Mouse (Mus musculus): ENCODE measurements at regions not wholly inside any gene's neighbourhood (a gene's known extent, or its start where the extent isn't known, plus 50 kb on each side); places are given as distances from the start of the nearest gene placed in this dataset.

DNA sequence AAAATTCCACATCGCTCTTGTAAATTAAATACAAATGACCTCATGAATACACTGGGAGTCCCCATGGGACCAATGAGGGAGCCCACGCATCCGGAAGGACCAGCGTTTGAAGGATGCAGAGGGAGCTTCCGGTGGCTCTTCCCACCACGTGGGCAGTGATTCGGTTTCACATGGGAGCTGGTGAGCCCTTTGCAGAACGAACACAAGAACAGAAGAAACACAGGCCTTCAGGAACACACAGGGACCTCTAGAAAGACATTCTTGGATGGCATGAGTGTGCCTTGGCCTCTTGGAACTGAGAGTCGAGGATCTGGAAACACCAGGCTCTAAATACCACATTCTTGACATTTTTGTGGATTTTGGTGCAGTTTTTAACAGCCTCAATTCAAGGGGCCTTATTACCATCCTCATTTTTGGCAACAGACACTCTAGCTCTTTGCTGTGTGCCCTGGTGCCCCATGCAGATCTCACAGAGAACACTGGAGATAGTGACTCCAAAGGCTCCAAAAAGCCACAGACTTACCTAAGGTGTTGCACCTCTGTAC is 204.1 kb downstream of the Sox9 start:
- TF ChIP-seq CTCF (IDR thresholded peaks at IDR 0.05; ENCODE audit: borderline replicate concordance, extremely low read depth, insufficient read depth, insufficient read length) (no peak), POLR2A (IDR thresholded peaks at IDR 0.05; ENCODE audit: borderline replicate concordance, extremely low read depth, insufficient read depth, insufficient read length, poor library complexity, severe bottlenecking) (no peak)

All from brain, embryonic 14.5 days (tissue).